Mouse (Mus musculus) neural tube, embryonic 14.5 days (tissue): ENCODE measurements around the gene Samd7. TPM values are rescaled to one million over a fixed set of nuclear protein-coding genes. Genes with fewer than 3 reads are reported as not detected.
"Not testable (repeated sequence)": the region's sequence is repeated elsewhere in the genome, so short reads cannot be mapped to it uniquely, and the experiment has no call there.

ENCODE experiments used
- ATAC-seq: fragments of 200-750 bp; cut with Nextera tagmentation; 2 replicates; pipeline ENCODE4 v1.8.0; 2017; ENCODE audit warnings: low read depth, mild to moderate bottlenecking, moderate TSS enrichment, moderate library complexity
- H3K27ac ChIP-seq: fragments of 300-500 bp; sonication (generic); 2 replicates; pipeline ENCODE4 v1.5.1; 2014; ENCODE audit warnings: low read depth, mild to moderate bottlenecking, control low read depth, low read length, moderate library complexity, mixed read lengths
- H3K27me3 ChIP-seq: fragments of 300-500 bp; sonication (generic); 2 replicates; pipeline ENCODE4 v1.6.1; 2014; ENCODE audit warnings: low read length; ENCODE audit not compliant: control insufficient read depth, insufficient read depth
- H3K36me3 ChIP-seq: fragments of 300-500 bp; sonication (generic); 2 replicates; pipeline ENCODE4 v1.6.1; 2014; ENCODE audit warnings: low read length, mixed read lengths; ENCODE audit not compliant: control insufficient read depth, insufficient read depth
- H3K4me1 ChIP-seq: fragments of 300-500 bp; sonication (generic); 2 replicates; pipeline ENCODE4 v1.6.1; 2014; ENCODE audit warnings: low read length; ENCODE audit not compliant: control insufficient read depth, insufficient read depth
- H3K4me2 ChIP-seq: fragments of 300-500 bp; sonication (generic); 2 replicates; pipeline ENCODE4 v1.6.1; 2014; ENCODE audit warnings: mild to moderate bottlenecking, low read depth, low read length, control low read depth
- H3K4me3 ChIP-seq: fragments of 300-500 bp; sonication (generic); 2 replicates; pipeline ENCODE4 v1.5.1; 2014; ENCODE audit warnings: low read depth, low read length, control low read depth, mixed read lengths
- H3K9ac ChIP-seq: fragments of 300-500 bp; sonication (generic); replicated peaks from 2 replicates; pipeline ENCODE4 v1.6.1; 2014; ENCODE audit warnings: low read depth, mild to moderate bottlenecking, control low read depth, low read length, mixed read lengths
- H3K9me3 ChIP-seq: fragments of 300-500 bp; sonication (generic); 2 replicates; pipeline ENCODE4 v1.6.1; 2016; ENCODE audit warnings: low read length; ENCODE audit not compliant: control insufficient read depth
- WGBS: fragments of 180-500 bp; shearing (Covaris S2); extraction: QIAGEN DNeasy Blood & Tissue Kit; methylation state at CpG from one replicate; pipeline ENCODE4 v1.1.7; 2014; 5-methylcytosine and 5-hydroxymethylcytosine counted together
- polyA plus RNA-seq: library from polyadenylated mRNA; unstranded; fragments of >200 nt; fragmentation: Nextera tagmentation; extraction: Ambion mirVana; gene quantifications from 2 replicates; pipeline ENCODE4 v1.2.1, GENCODE M21; 2014

Gene Samd7
- polyA plus RNA-seq, result not detected in 2 replicates

GRCm38 (mm10) chr3:30746006-30746405 lies at the start of gene Samd7:
TSS of gene Samd7 (plus strand) at chr3:30746293.
- Histone ChIP-seq H3K9ac (no peak within 1 kb of the TSS), H3K4me2 (no peak within 1 kb of the TSS), H3K4me1 (no peaks in the 10 kb centered on the region), H3K9me3 (no peaks in the 10 kb centered on the region), H3K27me3 (no peaks in the 10 kb centered on the region), H3K36me3 (no peaks in the 10 kb centered on the region), H3K27ac (no peak within 1 kb of the TSS), H3K4me3 (no peak within 1 kb of the TSS)
- WGBS, result 84% methylated on average over 7 of the region's 7 CpGs
- ATAC-seq, result no peak

GRCm38 (mm10) chr3:30696346-30696745 lies 49.7 kb upstream of the Samd7 start:
- no peaks in the 10 kb centered on the region for H3K27me3 ChIP-seq
- H3K27ac ChIP-seq, result no peak overlapping the region
- no peaks in the 10 kb centered on the region for H3K36me3 ChIP-seq
- H3K4me1 ChIP-seq, result no peaks in the 10 kb centered on the region
- no peak overlapping the region for H3K4me3 ChIP-seq
- WGBS, result 17% methylated on average over 2 of the region's 2 CpGs
- H3K4me2 ChIP-seq, result no peak overlapping the region
- H3K9ac ChIP-seq, result no peak overlapping the region
- H3K9me3 ChIP-seq, result no peaks in the 10 kb centered on the region
- ATAC-seq, result no peak

GRCm38 (mm10) chr3:30697891-30698290 lies 48.2 kb upstream of the Samd7 start:
- Histone ChIP-seq H3K27me3 (no peaks in the 10 kb centered on the region), H3K27ac (no peak overlapping the region), H3K4me2 (no peak overlapping the region), H3K4me1 (no peaks in the 10 kb centered on the region), H3K9ac (no peak overlapping the region), H3K4me3 (no peak overlapping the region), H3K36me3 (no peaks in the 10 kb centered on the region), H3K9me3 (no peaks in the 10 kb centered on the region)
- WGBS, result 34% methylated on average over 4 of the region's 4 CpGs
- no peak for ATAC-seq

- ATAC-seq, H3K4me1 ChIP-seq, H3K4me2 ChIP-seq, H3K9me3 ChIP-seq, H3K4me3 ChIP-seq, H3K36me3 ChIP-seq, H3K9ac ChIP-seq, H3K27me3 ChIP-seq, H3K27ac ChIP-seq: not testable (repeated sequence)
- WGBS, result 85% methylated on average over 6 of the region's 6 CpGs
Measured at GRCm38 (mm10) chr3:30699711-30700505, 46.2 kb upstream of the Samd7 start, which contains the start of gene Lrrc31. TSS of gene Lrrc31 (minus strand) at chr3:30699843.

GRCm38 (mm10) chr3:30705977-30706376 lies 40.1 kb upstream of the Samd7 start:
- H3K36me3 ChIP-seq, result no peaks in the 10 kb centered on the region
- H3K27me3 ChIP-seq, result no peaks in the 10 kb centered on the region
- no peaks in the 10 kb centered on the region for H3K4me1 ChIP-seq
- H3K9me3 ChIP-seq, result no peaks in the 10 kb centered on the region
- H3K4me3 ChIP-seq, result no peak overlapping the region
- no peak overlapping the region for H3K27ac ChIP-seq
- no peak for ATAC-seq
- 89% methylated on average over 3 of the region's 3 CpGs for WGBS
- H3K9ac ChIP-seq, result no peak overlapping the region
- no peak overlapping the region for H3K4me2 ChIP-seq

GRCm38 (mm10) chr3:30706614-30707276 lies 39.3 kb upstream of the Samd7 start:
- no peak overlapping the region for H3K9ac ChIP-seq
- H3K9me3 ChIP-seq, result no peaks in the 10 kb centered on the region
- no peak overlapping the region for H3K27ac ChIP-seq
- H3K4me1 ChIP-seq, result no peaks in the 10 kb centered on the region
- H3K4me3 ChIP-seq, result no peak overlapping the region
- WGBS, result 77% methylated on average over 4 of the region's 4 CpGs
- no peak overlapping the region for H3K4me2 ChIP-seq
- ATAC-seq, result no peak
- H3K36me3 ChIP-seq, result no peaks in the 10 kb centered on the region
- no peaks in the 10 kb centered on the region for H3K27me3 ChIP-seq

- ATAC-seq, result no peak
- Histone ChIP-seq H3K27me3 (no peaks in the 10 kb centered on the region), H3K4me2 (no peak overlapping the region), H3K27ac (no peak overlapping the region), H3K4me3 (no peak overlapping the region), H3K9me3 (no peaks in the 10 kb centered on the region), H3K9ac (no peak overlapping the region), H3K36me3 (no peaks in the 10 kb centered on the region), H3K4me1 (no peaks in the 10 kb centered on the region)
- WGBS, result 88% methylated on average over 6 of the region's 6 CpGs
Measured at GRCm38 (mm10) chr3:30710191-30710590, 35.9 kb upstream of the Samd7 start.

- Histone ChIP-seq H3K27me3 (no peaks in the 10 kb centered on the region), H3K36me3 (no peaks in the 10 kb centered on the region), H3K27ac (no peak overlapping the region), H3K9me3 (no peaks in the 10 kb centered on the region), H3K9ac (no peak overlapping the region), H3K4me1 (no peaks in the 10 kb centered on the region), H3K4me3 (no peak overlapping the region), H3K4me2 (no peak overlapping the region)
- WGBS, result 90% methylated on average over 1 of the region's 1 CpGs
- ATAC-seq, result no peak
Measured at GRCm38 (mm10) chr3:30713334-30713733, 32.8 kb upstream of the Samd7 start.

- Histone ChIP-seq H3K4me2 (no peak overlapping the region), H3K4me3 (no peak overlapping the region), H3K27ac (no peak overlapping the region), H3K36me3 (no peaks in the 10 kb centered on the region), H3K9me3 (no peaks in the 10 kb centered on the region), H3K9ac (no peak overlapping the region), H3K4me1 (no peaks in the 10 kb centered on the region), H3K27me3 (no peaks in the 10 kb centered on the region)
- ATAC-seq, result no peak
- WGBS, result 88% methylated on average over 3 of the region's 3 CpGs
Measured at GRCm38 (mm10) chr3:30718649-30719048, 27.4 kb upstream of the Samd7 start.
